Mouse (Mus musculus): ENCODE measurements at regions not wholly inside any gene's neighbourhood (a gene's known extent, or its start where the extent isn't known, plus 50 kb on each side); places are given as distances from the start of the nearest gene placed in this dataset.
"Not testable (repeated sequence)": the region's sequence is repeated elsewhere in the genome, so short reads cannot be mapped to it uniquely, and the experiment has no call there.

- DNase-seq (ENCODE audit: low read depth, low spot score) = no peak
Observed at GRCm38 (mm10) chr13:32465041-32465682, 126.6 kb upstream of the Gmds start.

- no peak for DNase-seq (ENCODE audit: low read depth, low spot score)
Observed at GRCm38 (mm10) chr13:32454419-32455146, 116.0 kb upstream of the Gmds start.

- DNase-seq (ENCODE audit: low read depth, low spot score) = peak; percentile 86
Observed at GRCm38 (mm10) chr13:32449710-32450417, 111.3 kb upstream of the Gmds start.

- peak; percentile 43 for DNase-seq (ENCODE audit: low read depth, low spot score)
Observed at GRCm38 (mm10) chr13:32444531-32444930, 106.0 kb upstream of the Gmds start.

- no peak for DNase-seq (ENCODE audit: low read depth, low spot score)
Observed at GRCm38 (mm10) chr13:32442025-32442424, 103.5 kb upstream of the Gmds start.

GRCm38 (mm10) chr13:32435136-32435535 lies 96.6 kb upstream of the Gmds start:
- DNase-seq (ENCODE audit: low read depth, low spot score) = no peak

- DNase-seq (ENCODE audit: low read depth, low spot score) = peak; percentile 18
Observed at GRCm38 (mm10) chr13:32428482-32428881, 89.9 kb upstream of the Gmds start.

- DNase-seq (ENCODE audit: low read depth, low spot score) = no peak
Observed at GRCm38 (mm10) chr13:32426906-32427305, 88.4 kb upstream of the Gmds start.

- DNase-seq (ENCODE audit: low read depth, low spot score) = no peak
Observed at GRCm38 (mm10) chr13:32426199-32426598, 87.7 kb upstream of the Gmds start.

GRCm38 (mm10) chr13:32424543-32424942 lies 86.0 kb upstream of the Gmds start:
- DNase-seq (ENCODE audit: low read depth, low spot score) = not testable (repeated sequence)

GRCm38 (mm10) chr13:32422485-32422884 lies 83.9 kb upstream of the Gmds start:
- DNase-seq (ENCODE audit: low read depth, low spot score) = no peak

- no peak for DNase-seq (ENCODE audit: low read depth, low spot score)
Observed at GRCm38 (mm10) chr13:32419326-32419725, 80.8 kb upstream of the Gmds start.

GRCm38 (mm10) chr13:32418655-32419054 lies 80.1 kb upstream of the Gmds start:
- no peak for DNase-seq (ENCODE audit: low read depth, low spot score)

GRCm38 (mm10) chr13:32417907-32418306 lies 79.4 kb upstream of the Gmds start:
- DNase-seq (ENCODE audit: low read depth, low spot score) = no peak

- peak; percentile 54 for DNase-seq (ENCODE audit: low read depth, low spot score)
Observed at GRCm38 (mm10) chr13:32411287-32411935, 72.9 kb upstream of the Gmds start.

GRCm38 (mm10) chr13:32410065-32410464 lies 71.5 kb upstream of the Gmds start:
- no peak for DNase-seq (ENCODE audit: low read depth, low spot score)

- no peak for DNase-seq (ENCODE audit: low read depth, low spot score)
Observed at GRCm38 (mm10) chr13:32398616-32399015, 60.1 kb upstream of the Gmds start.

Measured in skeletal muscle tissue, adult 2 months (tissue).